Mouse (Mus musculus): ENCODE measurements around the gene Wdtc1.

GRCm38 (mm10) chr4:133282656-133283055 lies 70.6 kb downstream of the Wdtc1 start:
- no peak for TF ChIP-seq CTCF (IDR thresholded peaks at IDR 0.05; ENCODE audit: low read depth, low read length)
- TF ChIP-seq POLR2A (IDR thresholded peaks at IDR 0.05; ENCODE audit: borderline replicate concordance, low read depth, low read length), result no peak
